Mouse (Mus musculus): ENCODE measurements around the gene Hnrnpm. TPM values are rescaled to one million over a fixed set of nuclear protein-coding genes. Genes with fewer than 3 reads are reported as not detected.
A peak's percentile ranks its signal among the peaks of the same experiment; 100 is the strongest.

The Hnrnpm gene
- polyA plus RNA-seq, 1 experiment = 220 TPM

DNA sequence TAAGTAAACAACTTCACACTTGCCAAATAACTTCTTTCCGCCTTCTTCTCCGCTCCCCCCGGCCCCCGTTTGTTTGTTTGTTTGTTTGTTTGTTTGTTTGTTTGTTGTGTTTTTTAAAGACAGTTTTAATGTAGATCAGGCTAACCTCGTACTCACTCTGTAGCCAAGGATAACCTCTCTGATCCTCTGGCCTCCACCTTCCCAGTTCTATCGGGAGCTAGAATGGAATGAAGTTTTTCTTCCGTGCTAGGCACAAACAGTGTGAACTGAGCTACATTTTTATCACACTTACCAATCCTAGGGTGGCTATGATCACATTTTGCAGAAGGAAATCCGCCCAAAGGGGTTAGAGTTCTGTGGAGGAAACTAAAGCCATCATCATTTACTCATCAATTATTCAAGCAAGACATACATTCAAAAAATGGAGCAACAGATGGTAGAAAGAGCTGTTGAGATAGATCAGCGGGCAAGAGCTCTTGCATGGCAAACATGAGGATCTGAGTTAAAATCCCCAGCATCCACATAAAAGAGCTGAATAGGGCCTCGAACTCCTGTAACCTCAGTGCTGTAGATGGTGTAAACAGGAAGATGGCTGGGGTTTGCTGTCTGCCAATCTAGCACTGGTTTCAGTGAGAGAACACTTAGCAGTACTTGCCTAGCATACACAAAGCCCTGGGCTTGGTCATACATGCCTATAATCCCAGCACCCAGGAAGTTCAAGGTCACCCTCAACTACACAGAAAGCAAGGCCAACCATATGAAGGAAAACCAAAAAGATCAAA is 32.5 kb upstream of the Hnrnpm start:
- WGBS = 58% methylated on average over 10 of the region's 10 CpGs
- no peak for DNase-seq
- Histone ChIP-seq H3K36me3 (ENCODE audit: control insufficient read depth, insufficient read depth, low read length) (no peaks in the 10 kb centered on the region), H3K4me1 (replicated peaks; ENCODE audit: control insufficient read depth, insufficient read depth, low read length) (peaks cover 2% of the 10 kb centered on the region; the same call in 1 of the 2 replicates), H3K27ac (ENCODE audit: control insufficient read depth, insufficient read depth, low read length) (no peak overlapping the region), H3K27me3 (ENCODE audit: control insufficient read depth, insufficient read depth, low read length) (no peaks in the 10 kb centered on the region), H3K4me3 (ENCODE audit: control insufficient read depth, insufficient read depth, low read length) (no peak overlapping the region)
- TF ChIP-seq POLR2A (IDR thresholded peaks at IDR 0.05; ENCODE audit: control insufficient read depth, extremely low read depth, insufficient read depth, low read length, poor library complexity) = no peak
- no peak for TF ChIP-seq CTCF (IDR thresholded peaks at IDR 0.05; ENCODE audit: borderline replicate concordance, control insufficient read depth, extremely low read depth, insufficient read depth, low read length, poor library complexity)

DNA sequence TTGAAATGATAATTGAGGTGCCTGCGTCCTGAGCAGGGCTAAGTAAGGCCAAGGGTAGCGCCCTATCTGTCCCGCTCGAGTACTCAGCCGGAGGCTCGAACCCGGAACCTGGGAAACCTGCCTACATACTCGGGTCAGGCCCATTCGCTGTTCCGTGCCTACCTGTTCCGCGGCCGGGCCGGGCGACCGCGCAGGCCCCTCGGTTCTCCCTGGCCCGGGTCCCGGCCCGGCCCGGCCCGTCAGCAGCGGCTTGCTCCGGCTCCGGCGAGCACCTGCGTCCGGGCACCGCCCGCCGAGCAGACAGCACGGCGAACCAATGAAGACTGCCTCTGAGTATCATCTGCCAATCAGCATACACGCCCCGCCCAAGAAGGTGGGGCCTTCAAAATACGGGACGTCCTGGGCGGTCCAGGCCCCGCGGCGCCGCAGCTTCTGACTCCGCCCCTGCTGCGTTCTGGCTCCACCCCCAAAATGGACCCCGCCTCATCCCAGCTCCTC is 31.8 kb upstream of the Hnrnpm start, which contains the start of gene March2:
Gene March2, minus strand, starts transcription at position 287 of the 498 bp plus-strand sequence.
- peak; percentile 89; the same call in 1 of the 2 replicates for TF ChIP-seq POLR2A (IDR thresholded peaks at IDR 0.05; ENCODE audit: control insufficient read depth, extremely low read depth, insufficient read depth, low read length, poor library complexity)
- peak; percentile 50; the same call in 1 of the 2 replicates for TF ChIP-seq CTCF (IDR thresholded peaks at IDR 0.05; ENCODE audit: borderline replicate concordance, control insufficient read depth, extremely low read depth, insufficient read depth, low read length, poor library complexity)
- under 1% methylated on average over 46 of the region's 46 CpGs for WGBS
- DNase-seq = peak; percentile 98
- Histone ChIP-seq H3K27me3 (ENCODE audit: control insufficient read depth, insufficient read depth, low read length) (no peaks in the 10 kb centered on the region), H3K27ac (ENCODE audit: control insufficient read depth, insufficient read depth, low read length) (peak within 1 kb of the TSS; percentile 5; the same call in 1 of the 2 replicates), H3K36me3 (ENCODE audit: control insufficient read depth, insufficient read depth, low read length) (no peaks in the 10 kb centered on the region), H3K4me3 (ENCODE audit: control insufficient read depth, insufficient read depth, low read length) (peak within 1 kb of the TSS; percentile 94), H3K4me1 (replicated peaks; ENCODE audit: control insufficient read depth, insufficient read depth, low read length) (peaks cover 2% of the 10 kb centered on the region; the same call in 1 of the 2 replicates)

DNA sequence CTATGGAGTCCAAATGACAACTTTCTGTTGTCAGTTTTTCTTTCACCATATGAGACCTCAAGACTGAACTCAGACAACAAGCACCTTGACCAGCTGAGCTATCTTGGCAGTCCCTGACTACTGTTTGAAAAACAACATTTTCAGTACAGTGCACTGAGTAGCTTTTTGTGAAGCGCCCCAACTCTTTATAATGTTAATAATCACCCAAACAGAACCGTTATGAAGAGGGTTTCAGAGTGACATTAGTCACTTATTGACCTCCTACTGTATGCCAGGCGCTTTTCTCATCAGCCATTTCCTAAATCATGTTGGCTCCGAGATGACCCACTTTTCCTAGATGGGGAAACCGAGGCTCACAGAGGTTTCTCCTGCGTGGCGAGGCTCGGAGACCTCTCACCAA is 31.3 kb upstream of the Hnrnpm start:
- no peak for DNase-seq
- Histone ChIP-seq H3K4me1 (replicated peaks; ENCODE audit: control insufficient read depth, insufficient read depth, low read length) (peaks cover 2% of the 10 kb centered on the region; the same call in 1 of the 2 replicates), H3K27me3 (ENCODE audit: control insufficient read depth, insufficient read depth, low read length) (no peaks in the 10 kb centered on the region), H3K36me3 (ENCODE audit: control insufficient read depth, insufficient read depth, low read length) (no peaks in the 10 kb centered on the region), H3K27ac (ENCODE audit: control insufficient read depth, insufficient read depth, low read length) (peak overlapping the region; percentile 5; the same call in 1 of the 2 replicates), H3K4me3 (ENCODE audit: control insufficient read depth, insufficient read depth, low read length) (peak overlapping the region; percentile 94)
- WGBS = 13% methylated on average over 8 of the region's 8 CpGs
- TF ChIP-seq CTCF (IDR thresholded peaks at IDR 0.05; ENCODE audit: borderline replicate concordance, control insufficient read depth, extremely low read depth, insufficient read depth, low read length, poor library complexity) = no peak
- no peak for TF ChIP-seq POLR2A (IDR thresholded peaks at IDR 0.05; ENCODE audit: control insufficient read depth, extremely low read depth, insufficient read depth, low read length, poor library complexity)

DNA sequence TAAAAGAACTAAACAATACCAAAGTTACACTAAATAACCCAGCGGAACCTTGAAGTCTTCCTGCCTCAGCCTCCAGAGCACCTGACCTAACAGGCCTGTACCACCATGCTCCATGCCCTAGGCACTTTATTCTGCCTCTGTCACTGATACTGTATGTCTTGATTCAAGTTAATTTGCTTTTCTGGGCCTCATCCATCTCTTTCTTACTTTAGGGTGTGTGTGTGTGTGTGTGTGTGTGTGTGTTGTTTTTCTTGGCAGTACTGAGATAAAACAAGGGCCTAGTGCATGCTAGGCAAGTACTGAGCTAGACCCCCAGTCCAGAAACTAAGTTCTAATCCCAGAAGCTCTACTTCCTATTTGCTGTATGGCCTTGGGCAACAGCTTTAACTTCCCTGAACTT is 30.6 kb upstream of the Hnrnpm start:
- no peaks in the 10 kb centered on the region for H3K36me3 ChIP-seq (ENCODE audit: control insufficient read depth, insufficient read depth, low read length)
- H3K27ac ChIP-seq (ENCODE audit: control insufficient read depth, insufficient read depth, low read length) = no peak overlapping the region
- no peaks in the 10 kb centered on the region for H3K27me3 ChIP-seq (ENCODE audit: control insufficient read depth, insufficient read depth, low read length)
- no peak for DNase-seq
- 100% methylated on average over 1 of the region's 1 CpGs for WGBS
- peaks cover 2% of the 10 kb centered on the region; the same call in 1 of the 2 replicates for H3K4me1 ChIP-seq (replicated peaks; ENCODE audit: control insufficient read depth, insufficient read depth, low read length)
- TF ChIP-seq CTCF (IDR thresholded peaks at IDR 0.05; ENCODE audit: borderline replicate concordance, control insufficient read depth, extremely low read depth, insufficient read depth, low read length, poor library complexity) (no peak), POLR2A (IDR thresholded peaks at IDR 0.05; ENCODE audit: control insufficient read depth, extremely low read depth, insufficient read depth, low read length, poor library complexity) (no peak)
- no peak overlapping the region for H3K4me3 ChIP-seq (ENCODE audit: control insufficient read depth, insufficient read depth, low read length)

DNA sequence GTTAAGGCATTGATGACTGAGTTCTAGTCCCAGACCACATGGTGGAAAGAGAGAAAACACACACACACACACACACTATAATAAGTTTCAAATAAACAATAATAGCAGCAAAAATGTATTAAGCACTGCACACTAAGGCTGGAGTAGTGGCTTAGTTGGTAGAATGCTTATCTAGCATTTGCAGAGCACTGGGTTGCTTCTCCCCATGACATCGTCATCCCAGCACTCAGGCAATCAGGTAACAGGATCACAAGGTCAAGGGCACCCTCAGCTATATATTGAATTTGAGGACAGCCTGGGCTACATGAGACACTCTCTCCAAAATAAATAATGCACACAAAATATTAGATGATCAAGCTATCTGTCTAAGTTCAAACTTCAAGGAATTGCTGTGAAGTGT is 28.1 kb upstream of the Hnrnpm start:
- Histone ChIP-seq H3K27me3 (ENCODE audit: control insufficient read depth, insufficient read depth, low read length) (no peaks in the 10 kb centered on the region), H3K27ac (ENCODE audit: control insufficient read depth, insufficient read depth, low read length) (no peak overlapping the region), H3K4me3 (ENCODE audit: control insufficient read depth, insufficient read depth, low read length) (no peak overlapping the region), H3K4me1 (replicated peaks; ENCODE audit: control insufficient read depth, insufficient read depth, low read length) (peaks cover 2% of the 10 kb centered on the region; the same call in 1 of the 2 replicates), H3K36me3 (ENCODE audit: control insufficient read depth, insufficient read depth, low read length) (no peaks in the 10 kb centered on the region)
- DNase-seq = no peak
- WGBS = 95% methylated on average over 1 of the region's 1 CpGs
- TF ChIP-seq POLR2A (IDR thresholded peaks at IDR 0.05; ENCODE audit: control insufficient read depth, extremely low read depth, insufficient read depth, low read length, poor library complexity) (no peak), CTCF (IDR thresholded peaks at IDR 0.05; ENCODE audit: borderline replicate concordance, control insufficient read depth, extremely low read depth, insufficient read depth, low read length, poor library complexity) (no peak)

DNA sequence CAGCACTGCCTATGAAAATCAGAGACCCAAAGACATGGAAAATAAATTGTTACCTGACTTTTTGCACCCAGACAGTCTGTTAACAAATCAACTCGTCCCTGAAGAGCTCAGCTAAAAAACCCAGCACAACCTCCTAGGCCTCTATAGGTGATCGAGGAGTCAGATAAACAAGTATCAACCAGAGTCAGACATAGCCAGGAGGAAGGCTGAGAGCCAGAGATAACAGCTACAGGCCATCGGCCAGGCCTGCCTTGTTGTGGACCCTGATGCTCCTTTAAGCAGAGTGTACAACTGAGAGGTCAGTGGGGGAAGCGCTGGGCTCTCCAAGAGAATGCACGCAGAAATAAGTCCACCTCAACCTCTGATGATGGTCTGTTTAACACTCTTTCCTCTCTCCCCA is 26.6 kb upstream of the Hnrnpm start:
- TF ChIP-seq POLR2A (IDR thresholded peaks at IDR 0.05; ENCODE audit: control insufficient read depth, extremely low read depth, insufficient read depth, low read length, poor library complexity) (no peak), CTCF (IDR thresholded peaks at IDR 0.05; ENCODE audit: borderline replicate concordance, control insufficient read depth, extremely low read depth, insufficient read depth, low read length, poor library complexity) (no peak)
- Histone ChIP-seq H3K36me3 (ENCODE audit: control insufficient read depth, insufficient read depth, low read length) (peaks cover 15% of the 10 kb centered on the region), H3K4me1 (replicated peaks; ENCODE audit: control insufficient read depth, insufficient read depth, low read length) (no peaks in the 10 kb centered on the region), H3K27me3 (ENCODE audit: control insufficient read depth, insufficient read depth, low read length) (no peaks in the 10 kb centered on the region), H3K4me3 (ENCODE audit: control insufficient read depth, insufficient read depth, low read length) (no peak overlapping the region), H3K27ac (ENCODE audit: control insufficient read depth, insufficient read depth, low read length) (no peak overlapping the region)
- WGBS = 88% methylated on average over 5 of the region's 5 CpGs
- no peak for DNase-seq

All from thymus, adult 2 months (tissue).